Mouse (Mus musculus): ENCODE results near the gene Acsm1.
"Not testable (repeated sequence)": the region's sequence is repeated elsewhere in the genome, so short reads cannot be mapped to it uniquely, and the experiment has no call there.

Acsm1 gene

DNA sequence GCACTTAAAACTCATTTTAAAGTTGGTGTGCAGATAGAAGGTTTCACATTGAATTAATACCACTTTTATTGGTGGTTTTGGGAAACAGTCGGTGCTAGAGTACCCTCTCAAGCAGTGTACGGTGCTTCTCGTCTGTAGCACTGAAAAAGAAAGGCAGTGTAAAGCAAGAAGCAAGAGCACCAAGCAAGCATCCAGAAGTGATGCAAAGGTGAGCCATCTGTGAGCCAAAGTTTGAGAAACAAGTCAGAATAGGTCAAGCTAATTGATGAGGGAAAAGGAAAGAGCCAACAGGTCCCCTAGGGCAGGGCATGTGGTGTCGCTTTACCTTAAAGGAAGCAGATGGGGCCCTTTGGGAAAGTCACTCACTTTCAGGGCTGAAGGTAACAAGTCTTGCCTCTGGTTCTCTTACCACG lies at the start of gene Acsm1:
Gene Acsm1, plus strand, starts transcription at position 363 of the 413 bp plus-strand sequence.
- DNase-seq (ENCODE audit: inconsistent age in 2 of 2, low spot score in 1 of 2), result no peak

DNA sequence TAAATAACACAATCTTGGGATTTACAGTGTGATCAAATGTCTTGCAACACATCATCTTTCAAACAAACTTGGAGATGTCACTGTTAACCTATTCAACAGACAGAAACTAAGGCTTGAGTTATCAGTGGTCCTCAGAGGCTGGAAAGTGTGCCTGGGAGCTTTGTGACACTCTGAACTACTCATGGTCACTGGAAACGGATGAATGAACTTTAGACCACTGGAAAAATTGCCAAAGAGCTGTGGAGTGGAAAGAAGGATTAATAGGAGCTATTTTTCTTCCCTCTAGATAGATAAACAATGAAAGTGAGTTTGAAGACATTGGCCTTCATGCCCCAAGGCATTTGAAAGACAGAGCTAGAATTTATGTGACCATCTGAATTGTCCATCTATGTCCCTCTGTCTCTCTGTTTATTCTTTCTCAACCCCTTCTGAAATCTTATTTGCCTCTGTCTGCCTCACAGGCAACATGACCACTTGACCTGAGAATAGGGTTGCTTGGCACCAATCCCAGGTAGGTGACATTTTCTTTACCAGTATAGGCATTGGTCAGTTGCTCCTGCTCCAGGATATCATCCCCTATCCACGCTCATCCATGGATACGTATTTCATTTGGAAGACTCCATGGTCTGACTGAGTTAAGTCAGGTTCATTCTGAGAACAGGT lies 46.9 kb upstream of the Acsm1 start:
- DNase-seq (ENCODE audit: inconsistent age in 2 of 2, low spot score in 1 of 2), result no peak

DNA sequence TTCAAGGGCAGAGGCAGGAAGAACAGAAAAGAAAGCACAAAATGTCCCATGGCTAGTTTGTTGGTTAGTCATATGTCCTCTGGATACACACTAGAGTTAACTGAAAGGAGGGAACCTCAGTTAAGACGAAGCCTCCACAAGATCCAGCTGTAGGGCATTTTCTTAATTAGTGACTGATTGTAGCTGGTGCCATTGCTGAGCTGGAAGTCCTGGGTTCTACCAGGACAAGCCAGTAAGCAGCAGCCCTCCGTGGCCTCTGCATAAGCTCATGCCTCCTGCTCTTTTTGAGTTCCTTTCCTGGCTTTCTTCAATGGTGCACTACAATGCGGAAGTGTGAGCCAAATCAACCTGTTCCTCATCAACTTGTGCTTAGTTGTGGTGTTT lies 46.4 kb upstream of the Acsm1 start:
- DNase-seq (ENCODE audit: inconsistent age in 2 of 2, low spot score in 1 of 2), result no peak

DNA sequence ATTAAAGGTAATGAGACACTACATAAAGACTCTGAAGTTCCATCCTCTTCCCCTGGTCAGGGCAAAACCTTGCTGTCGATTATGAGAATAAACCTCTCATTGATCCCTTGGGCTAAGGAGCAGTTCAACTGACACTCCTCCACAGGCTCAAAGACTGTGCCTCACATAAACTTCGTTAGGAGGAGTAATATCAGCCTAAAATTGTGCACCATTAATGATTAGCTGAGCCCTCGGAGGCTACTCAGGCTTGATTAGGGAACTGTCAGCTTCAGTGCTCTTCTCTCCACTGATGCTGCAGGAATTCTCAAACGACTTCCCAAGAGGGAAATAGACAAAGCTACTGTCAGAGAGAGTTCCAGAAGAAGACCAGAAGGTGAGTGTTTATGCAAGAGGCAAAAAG lies 45.4 kb upstream of the Acsm1 start:
- no peak for DNase-seq (ENCODE audit: inconsistent age in 2 of 2, low spot score in 1 of 2)

DNA sequence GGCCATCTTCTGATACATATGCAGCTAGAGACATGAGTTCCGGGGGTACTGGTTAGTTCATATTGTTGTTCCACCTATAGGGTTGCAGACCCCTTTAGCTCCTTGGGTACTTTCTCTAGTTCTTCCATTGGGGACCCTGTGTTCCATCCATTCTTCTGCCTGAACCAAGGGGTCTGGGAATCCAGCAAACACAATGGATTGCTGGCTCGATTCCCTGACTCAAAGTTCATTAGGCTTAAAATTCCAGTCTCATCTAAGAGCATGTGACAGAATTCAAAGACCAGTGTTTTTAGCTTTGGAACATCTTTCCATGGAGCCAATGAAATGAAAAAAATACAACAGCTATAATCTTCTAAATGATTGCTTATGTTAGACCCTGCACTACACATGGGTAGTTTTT lies 44.4 kb upstream of the Acsm1 start:
- not testable (repeated sequence) for DNase-seq (ENCODE audit: inconsistent age in 2 of 2, low spot score in 1 of 2)

DNA sequence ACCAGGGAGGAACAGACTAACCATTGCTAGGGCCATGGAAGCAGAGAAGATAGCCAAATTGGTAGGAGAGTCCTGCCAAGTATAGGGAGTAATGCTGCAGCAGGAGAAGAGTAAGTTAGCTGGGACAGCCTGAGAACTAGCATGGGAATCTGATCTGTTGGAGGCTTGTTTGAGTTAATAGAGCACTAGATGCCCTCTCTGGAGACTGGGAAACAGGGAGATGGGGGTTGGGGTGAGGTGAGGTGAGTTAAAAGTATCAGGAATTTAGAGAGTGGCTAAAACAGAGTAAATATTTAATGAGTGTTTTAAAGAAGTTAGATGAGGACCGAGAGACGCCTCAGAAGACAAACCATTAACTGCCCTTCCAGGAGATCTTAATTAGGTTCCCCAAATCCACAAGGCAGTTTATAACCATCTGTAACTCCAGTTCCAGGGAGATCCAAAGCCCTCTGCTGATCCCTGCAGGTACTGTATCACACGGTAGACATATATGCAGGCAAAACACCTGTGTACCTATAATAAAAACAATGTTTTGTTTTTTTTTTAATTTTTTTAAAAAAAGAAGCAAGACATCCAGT lies 12.2 kb upstream of the Acsm1 start:
- DNase-seq (ENCODE audit: inconsistent age in 2 of 2, low spot score in 1 of 2), result no peak

DNA sequence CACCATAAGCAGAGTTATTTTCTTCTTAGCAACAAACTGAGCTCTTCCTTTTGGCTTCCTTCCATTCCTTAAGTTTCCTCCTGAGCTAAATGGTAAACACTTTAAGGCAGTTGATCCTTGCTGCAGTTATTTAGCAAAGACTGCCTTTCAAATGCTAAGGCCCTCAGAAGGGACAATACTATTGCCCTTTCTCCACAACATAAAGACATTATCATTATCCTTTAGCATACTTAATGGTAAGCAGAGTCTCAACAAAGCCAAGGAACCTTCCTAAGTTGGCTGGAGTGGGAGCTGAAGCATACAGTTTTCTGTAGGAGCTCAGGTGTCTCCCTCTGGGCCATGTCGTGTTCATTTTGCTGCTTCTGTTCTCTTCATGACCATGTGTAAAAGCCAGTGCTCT lies 11.5 kb upstream of the Acsm1 start:
- no peak for DNase-seq (ENCODE audit: inconsistent age in 2 of 2, low spot score in 1 of 2)

DNA sequence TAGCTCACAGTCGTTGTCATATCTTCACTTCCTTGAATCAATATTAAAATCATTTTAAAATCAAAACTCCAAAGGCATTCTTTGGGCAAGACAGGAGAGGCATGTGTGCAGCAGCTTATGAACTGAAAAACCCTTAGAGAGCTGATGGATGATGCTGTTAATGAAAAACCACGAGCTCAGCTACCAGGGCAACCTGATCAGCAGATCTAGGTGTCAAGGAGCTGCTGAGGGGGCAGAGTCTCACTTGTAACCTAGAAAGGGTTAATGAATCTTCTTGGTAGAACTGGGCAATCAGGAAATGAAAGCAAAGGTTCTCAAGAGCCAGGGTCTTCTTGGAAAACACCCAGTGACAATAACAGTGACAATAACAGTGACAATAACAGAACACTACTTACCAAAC lies 10.3 kb upstream of the Acsm1 start:
- no peak for DNase-seq (ENCODE audit: inconsistent age in 2 of 2, low spot score in 1 of 2)

DNA sequence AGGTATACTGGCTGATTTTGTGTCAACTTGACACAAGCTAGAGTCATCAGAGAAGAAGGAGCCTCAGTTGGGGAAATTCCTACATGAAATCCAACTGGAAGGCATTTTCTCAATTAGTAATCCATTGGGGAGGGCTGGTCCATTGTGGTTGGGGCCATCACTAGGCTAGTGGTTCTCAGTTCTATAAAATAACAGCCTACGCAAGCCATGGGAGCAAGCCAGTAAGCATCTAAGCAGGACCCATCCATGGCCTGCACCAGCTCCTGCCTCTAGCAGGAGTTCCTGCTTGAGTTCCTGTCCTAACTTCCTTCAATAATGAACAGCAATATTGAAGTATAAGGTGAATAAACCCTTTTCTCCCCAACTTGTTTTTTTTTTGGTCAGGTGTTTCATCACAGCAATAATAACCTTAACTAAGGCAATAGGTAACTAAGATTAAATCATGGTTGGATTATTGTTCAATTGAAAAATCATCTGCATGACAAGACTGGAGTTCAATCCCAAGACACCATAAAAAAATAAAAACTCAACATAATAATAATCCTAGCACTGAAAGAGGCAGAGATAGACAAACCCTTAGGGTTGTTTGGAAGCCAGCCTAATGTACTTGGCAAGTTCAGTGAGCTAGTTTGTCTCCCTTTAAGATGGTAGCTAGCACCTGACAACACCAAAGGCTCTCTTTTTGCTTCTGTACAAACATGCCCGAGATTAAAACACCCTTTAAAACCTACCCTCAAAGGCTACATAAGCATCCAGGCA lies 5.5 kb upstream of the Acsm1 start:
- DNase-seq (ENCODE audit: inconsistent age in 2 of 2, low spot score in 1 of 2), result no peak

DNA sequence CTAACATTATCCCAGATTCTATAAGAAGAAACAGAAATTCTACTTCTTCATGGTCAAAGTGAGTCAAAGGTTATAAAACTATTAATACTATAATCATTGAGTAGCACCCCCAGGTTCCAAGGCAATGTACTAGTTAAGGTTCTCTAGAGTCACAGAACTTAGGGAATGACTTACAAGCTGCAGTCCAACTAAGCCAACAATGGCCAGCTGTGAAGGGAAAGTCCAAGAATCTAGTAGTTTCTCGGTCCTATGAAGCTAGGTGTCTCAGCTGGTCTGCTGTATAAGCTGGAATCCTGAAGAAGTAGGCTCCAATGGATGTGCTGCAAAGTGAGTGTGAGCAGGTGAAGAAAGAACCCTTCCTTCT lies 4.9 kb upstream of the Acsm1 start:
- DNase-seq (ENCODE audit: inconsistent age in 2 of 2, low spot score in 1 of 2), result no peak

DNA sequence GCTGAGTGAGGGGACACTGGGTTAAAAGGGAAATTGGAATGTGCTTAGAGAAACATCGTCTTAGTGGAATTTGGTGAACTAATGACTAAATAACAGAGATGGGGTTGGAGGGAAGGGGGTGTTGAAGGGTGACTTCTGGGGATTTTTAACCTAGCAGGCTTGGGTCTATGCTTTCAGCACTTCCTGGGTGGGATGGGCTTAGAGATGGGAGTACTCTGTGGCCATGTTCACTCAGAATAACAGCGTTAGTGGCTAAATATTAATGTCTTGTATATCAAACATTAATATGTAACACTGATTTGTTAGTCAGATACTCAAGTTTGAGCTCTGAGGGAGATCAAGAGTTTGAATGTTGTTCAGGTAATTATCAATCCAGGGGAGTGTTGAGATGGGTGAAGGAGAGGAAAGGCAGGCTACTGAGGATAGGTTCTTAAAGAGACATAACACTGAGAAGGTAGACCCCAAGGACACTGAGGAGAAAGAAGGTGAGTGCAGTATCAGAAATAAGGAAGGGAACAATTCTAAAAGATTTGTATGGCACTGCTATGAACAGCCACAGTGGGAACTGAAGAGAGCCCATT lies 1.8 kb upstream of the Acsm1 start:
- DNase-seq (ENCODE audit: inconsistent age in 2 of 2, low spot score in 1 of 2), result no peak

DNA sequence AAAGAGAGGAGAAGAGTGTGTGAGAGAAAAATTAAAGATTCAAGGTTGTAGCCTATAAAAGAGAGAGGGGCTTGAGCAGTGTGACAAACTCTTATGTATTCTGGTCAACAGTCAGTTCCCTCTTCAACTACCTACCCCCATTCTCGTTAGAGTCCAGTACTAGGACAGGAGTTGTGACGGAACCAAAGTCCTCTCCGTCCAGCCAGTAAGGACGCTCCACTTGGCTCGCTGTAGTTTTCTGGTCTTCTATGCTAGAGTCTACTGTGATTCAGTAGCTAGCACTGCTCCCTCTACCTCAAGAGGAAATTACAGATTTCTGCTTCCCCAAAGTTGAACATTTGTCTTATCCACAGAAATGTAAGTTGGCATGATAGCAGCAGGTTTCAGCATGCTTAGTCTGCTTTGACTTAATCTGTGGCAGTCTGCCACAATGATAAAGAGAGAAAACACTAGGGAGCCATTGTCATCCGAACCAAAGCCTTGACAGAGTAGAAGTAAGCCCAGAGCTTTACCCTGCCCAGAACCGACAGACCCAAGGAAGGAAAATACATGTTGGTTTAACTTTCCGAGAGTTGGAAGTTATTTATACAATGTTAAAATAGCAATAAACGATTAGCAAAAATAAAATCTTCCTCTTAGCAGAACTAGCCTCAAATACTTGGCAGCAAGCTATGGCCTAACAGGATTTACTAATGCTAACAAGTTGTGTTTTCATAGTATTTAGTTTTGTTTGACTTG lies 731 bp upstream of the Acsm1 start:
- no peak for DNase-seq (ENCODE audit: inconsistent age in 2 of 2, low spot score in 1 of 2)

DNA sequence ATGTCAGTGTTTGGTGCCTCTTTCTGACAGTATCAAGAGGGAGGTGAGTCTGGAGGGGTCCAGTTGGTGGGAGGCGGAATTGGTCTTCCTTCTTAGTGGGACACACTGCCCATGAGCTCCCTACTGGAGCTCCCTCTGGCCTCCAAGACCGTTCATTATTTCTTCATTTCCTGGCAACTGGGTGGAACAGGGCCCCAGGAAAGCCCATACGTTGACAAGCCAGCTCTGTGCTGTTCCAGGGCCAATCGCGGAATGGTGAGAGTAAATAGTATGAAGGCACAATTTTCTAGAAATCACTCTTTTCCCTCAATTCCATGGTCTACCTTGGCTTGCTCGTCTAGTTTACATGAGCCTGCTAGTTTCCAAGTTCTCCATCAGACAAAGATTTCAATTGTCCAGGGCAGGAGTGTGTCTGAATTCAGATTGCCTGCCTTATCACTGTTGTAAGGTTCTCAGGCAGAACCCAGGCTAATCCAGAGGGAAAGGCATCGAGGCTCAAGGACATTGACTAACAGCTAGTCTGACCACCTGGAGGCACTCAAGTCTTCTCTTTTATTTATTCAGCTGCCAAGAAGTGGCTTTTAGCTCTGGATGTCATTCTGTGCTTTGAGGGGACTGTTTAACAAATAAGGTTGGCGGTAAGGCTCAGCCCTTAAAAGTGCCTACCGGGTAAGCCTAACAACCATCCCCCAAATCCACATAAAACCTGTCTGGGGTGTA lies 1.1 kb downstream of the Acsm1 start:
- DNase-seq (ENCODE audit: inconsistent age in 2 of 2, low spot score in 1 of 2), result no peak

DNA sequence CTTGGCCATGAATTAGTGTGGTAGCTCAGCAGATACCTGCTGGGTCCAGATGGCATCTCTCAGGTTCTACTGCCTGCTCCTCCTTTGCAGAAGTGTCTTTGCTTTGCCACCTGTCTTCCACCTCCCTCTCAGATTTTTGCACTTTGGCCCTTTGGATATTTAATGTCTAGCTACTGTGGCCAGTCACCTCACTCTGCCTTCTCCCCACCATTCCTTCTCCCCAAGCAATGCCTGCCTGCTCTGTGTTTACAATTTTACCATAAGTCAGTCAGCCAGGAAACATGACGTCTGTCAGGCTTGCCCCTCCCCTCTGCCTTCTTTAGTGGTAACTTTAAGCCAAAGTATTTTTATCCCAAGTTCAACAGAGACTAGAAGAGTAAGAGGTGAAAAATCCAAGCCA lies 9.7 kb downstream of the Acsm1 start:
- no peak for DNase-seq (ENCODE audit: inconsistent age in 2 of 2, low spot score in 1 of 2)

DNA sequence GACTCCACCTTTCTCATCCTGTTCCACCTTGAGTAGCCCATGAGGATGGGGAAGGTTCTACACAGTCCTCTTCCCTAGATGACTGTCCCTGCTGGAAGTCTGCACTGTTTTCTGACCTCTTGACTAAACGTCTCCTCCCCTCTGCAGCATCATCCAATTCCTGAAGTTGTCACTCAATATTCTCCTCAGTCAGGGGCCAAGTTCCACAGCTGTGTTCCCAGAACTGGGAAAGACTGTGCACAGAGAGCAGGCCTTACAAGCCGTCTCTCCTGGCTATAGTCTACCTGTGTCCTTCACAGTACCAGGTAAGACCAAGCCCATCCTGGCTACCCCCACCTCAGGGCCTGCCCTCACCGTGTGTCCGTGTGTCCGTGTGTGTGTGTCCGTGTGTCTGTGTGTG lies 10.8 kb downstream of the Acsm1 start:
- DNase-seq (ENCODE audit: inconsistent age in 2 of 2, low spot score in 1 of 2), result no peak

DNA sequence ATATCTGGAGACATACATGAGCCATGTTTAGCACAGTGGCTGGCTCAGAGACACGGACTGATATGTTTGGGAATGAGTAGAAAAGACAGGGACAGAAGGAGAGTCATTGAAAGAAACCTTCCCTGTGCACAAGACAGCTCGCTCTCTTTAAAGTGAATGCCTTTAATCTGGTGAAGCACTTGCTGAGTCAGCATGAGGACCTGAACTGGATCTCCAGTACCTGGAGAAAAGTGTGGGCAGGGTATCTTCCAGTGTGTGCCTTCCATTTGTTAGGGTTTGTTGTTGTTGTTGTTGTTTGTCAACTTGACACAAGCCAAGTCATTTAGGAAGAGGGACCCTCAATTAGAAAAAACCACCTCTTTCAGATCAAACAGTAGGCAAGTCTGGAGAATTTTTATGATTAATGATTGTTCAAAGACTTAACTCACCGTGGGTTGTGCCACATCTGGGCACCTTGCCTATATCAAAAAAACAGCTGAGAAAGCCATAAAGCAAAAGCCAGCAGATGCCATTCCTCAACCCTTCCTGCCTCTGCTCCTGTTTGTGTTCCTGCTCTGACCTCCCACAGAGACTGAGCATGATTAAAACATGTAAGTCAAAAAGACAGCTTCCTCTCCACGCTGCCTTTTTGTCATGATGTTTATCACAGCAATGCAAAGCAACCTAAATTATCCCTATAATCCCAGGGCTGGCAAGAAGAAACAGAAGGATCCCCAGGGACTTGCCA lies 11.5 kb downstream of the Acsm1 start:
- no peak for DNase-seq (ENCODE audit: inconsistent age in 2 of 2, low spot score in 1 of 2)

DNA sequence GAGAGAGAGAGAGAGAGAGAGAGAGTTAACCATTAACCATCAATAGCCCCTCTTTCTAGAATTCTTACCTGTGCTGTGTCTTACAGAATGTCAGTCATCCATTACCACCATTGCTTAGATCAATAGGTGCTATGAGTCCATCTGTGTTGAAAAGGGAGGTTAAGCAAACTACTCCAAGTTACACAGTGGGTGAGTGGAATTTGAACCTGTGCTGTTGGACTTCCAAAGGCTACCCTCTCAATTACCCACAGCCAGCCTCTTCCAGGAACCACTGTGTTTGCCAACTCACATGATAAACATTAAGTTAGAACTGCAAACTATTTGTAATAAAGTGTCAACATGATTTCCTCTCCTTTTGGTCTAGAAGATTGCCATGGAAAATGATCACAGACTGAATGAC lies 13.3 kb downstream of the Acsm1 start:
- no peak for DNase-seq (ENCODE audit: inconsistent age in 2 of 2, low spot score in 1 of 2)

DNA sequence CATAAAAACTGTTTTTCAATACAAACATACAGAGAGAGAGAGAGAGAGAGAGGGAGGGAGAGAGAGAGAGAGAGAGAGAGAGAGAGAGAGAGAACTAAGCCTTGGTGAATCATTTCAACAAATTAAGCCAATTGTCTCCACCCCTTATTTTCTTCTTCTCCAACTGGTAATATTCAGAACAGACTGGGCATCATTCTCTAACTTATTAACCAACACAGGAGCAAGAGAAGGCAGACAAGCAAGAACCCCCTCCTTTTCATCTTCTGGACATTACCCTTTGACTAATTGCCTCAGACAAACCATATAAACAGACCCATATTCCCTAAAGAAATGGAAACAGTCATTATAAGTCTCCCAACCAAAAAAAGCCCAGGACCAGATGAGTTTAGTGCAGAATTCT lies 31.9 kb downstream of the Acsm1 start:
- DNase-seq (ENCODE audit: inconsistent age in 2 of 2, low spot score in 1 of 2), result no peak

DNA sequence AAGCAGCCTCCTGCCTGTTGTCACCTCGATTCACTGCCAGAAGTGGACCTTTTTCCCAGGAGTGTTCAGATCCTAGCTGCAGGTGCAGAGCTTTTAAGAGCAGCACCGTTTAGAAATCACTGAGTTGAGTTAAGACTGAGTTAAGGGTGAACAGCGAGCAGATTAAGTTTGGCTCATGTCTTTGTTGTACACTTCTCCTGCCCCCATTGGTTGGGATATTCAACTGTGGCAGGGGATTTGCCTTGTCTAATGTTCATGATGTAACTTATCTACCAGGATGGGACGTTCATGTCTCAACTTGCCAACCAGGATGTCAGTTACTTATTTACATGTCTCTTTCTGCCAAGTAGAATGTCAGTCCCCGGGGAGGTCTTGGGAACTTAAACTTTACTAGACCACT lies 35.5 kb downstream of the Acsm1 start:
- no peak for DNase-seq (ENCODE audit: inconsistent age in 2 of 2, low spot score in 1 of 2)

DNA sequence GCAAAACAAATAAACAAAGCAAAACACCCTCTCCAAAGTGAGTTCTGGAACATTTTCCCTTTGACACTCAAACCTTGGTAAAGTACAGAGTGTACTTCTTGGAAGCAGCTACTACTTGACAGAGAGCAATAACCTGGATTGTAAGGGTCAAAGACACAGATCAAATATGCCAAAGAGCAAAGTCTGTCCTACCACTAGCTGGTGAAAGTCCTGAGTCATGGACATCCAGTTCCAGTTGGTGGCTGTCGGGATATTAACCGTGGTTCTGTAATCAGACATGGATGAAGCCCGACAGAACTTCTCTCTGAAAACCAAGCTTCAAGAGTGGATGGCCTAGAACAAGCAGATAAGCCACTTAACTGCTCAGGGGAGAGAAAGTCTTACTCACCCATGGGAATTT lies 61.1 kb downstream of the Acsm1 start:
- DNase-seq (ENCODE audit: inconsistent age in 2 of 2, low spot score in 1 of 2), result peak in 1 of 2 experiments; percentile 16

Measured in adrenal gland, adult (tissue).